Mouse (Mus musculus): Measurements from ENCODE around the gene Pgm2l1.

DNA sequence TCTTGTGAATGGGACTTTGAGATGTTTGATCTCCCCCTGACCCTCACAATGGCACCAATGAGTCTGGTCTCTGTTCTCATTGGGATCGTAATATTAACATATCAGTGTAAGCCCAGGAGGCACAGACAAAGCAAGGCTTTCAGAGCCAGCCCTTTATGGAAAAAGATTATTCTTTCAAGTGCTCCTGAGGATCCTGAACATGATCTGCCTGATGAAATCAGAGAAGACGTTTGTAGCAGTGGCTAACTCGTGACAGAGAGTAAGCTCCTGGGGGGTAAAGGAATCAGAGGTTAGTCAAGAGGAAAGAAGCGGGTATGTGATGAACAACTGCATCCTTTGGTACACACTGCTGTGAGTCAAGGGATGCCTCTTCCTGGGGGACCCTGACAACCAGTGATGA lies 37.0 kb upstream of the Pgm2l1 start:
- TF ChIP-seq HCFC1 (IDR thresholded peaks at IDR 0.05; ENCODE audit: borderline replicate concordance, insufficient read depth, low read length) (no peak), MAFK (IDR thresholded peaks at IDR 0.05; ENCODE audit: insufficient read depth, low read depth, low read length) (no peak), ZNF384 (IDR thresholded peaks at IDR 0.05; ENCODE audit: low read depth, low read length) (no peak)
